21 mouse cellular contexts compared by ENCODE assay signal in the genomic region with DNA sequence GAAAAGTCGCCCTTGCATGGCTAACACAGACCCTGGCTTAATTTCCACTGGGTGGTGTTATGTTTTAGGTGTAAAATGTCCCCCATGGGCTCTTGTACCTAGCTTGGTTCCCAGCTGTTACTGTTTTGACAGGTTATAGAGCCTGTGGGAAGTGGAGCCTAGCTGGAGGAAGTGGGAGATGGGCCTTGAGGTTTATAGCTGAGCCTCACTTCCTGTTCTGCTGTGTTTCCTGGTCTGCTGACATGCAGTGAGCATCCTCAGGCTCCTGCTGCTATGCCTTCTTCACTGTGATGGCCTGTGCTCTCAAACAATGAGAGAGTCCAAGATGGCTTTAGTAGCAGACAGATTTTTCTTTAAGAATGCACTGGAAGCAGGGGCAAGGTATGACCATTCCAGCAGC.
A peak's percentile ranks its signal among the peaks of the same experiment; 100 is the strongest.
DNase-seq lines count a peak whose midpoint lies in the region; ATAC-seq lines count a peak whose summit lies in the region.
"Had no signal": no experiment of that assay in that cellular context is flagged by ENCODE, and none has a peak within 500 bp of the region (broad histone marks: within the 10 kb centered on the region; RNA-seq: fewer than 3 reads in every experiment).

No protein-coding gene starts in this region.

- H3K27ac ChIP-seq in midbrain, embryonic 10.5 days (replicated peaks): 0 out of 2 replicates have a peak overlapping the region, but pooled peaks have one; percentile 17
- no peak overlapping the region for H3K27ac ChIP-seq in midbrain, embryonic 13.5 days
- no peak overlapping the region for H3K27ac ChIP-seq in forebrain, embryonic 11.5 days (ENCODE audit: low read depth, low read length)
- H3K27ac ChIP-seq: embryonic facial prominence, embryonic 12.5 days; layer of hippocampus, adult 2 months; left cerebral cortex, adult 2 months; limb, embryonic 12.5 days; liver, embryonic 15.5 days had no signal

- no peak for ATAC-seq in midbrain, embryonic 13.5 days
- ATAC-seq in common myeloid progenitor, adult 5-6 weeks (replicated peaks; ENCODE audit: low read depth, poor library complexity, severe bottlenecking): peak; percentile 80
- ATAC-seq in neutrophil, adult 5-6 weeks (ENCODE audit: extremely low read depth, insufficient number of reproducible peaks, low FRiP score, poor library complexity, severe bottlenecking): peak; percentile 49; the same call in 1 of the 2 replicates
- no peak for ATAC-seq in forebrain, embryonic 11.5 days (replicated peaks; ENCODE audit: low FRiP score)
- ATAC-seq: forebrain, postnatal 0 days; lung, postnatal 0 days had no signal

- H3K36me3 ChIP-seq in midbrain, embryonic 10.5 days: no peaks in the 10 kb centered on the region
- no peaks in the 10 kb centered on the region for H3K36me3 ChIP-seq in midbrain, embryonic 13.5 days
- H3K36me3 ChIP-seq in forebrain, embryonic 11.5 days (ENCODE audit: control insufficient read depth, insufficient read depth, low read length): no peaks in the 10 kb centered on the region
- H3K36me3 ChIP-seq: embryonic facial prominence, embryonic 12.5 days; limb, embryonic 12.5 days; liver, embryonic 15.5 days had no signal

- DNase-seq in midbrain, embryonic 10.5 days (ENCODE audit: low spot score): no peak
- DNase-seq in ovary, postnatal 10 days (ENCODE audit: low spot score): no peak
- no peak for DNase-seq in kidney, postnatal 14 days
- no peak for DNase-seq in forebrain, embryonic 11.5 days (ENCODE audit: low spot score)
- DNase-seq in cerebellum, adult 9-11 months: no peak
- DNase-seq: adrenal gland, adult 8-10 months; cerebellum, adult 2 months; forebrain, postnatal 0 days; heart, adult 11 months; heart, postnatal 4 days had no signal

- H3K27me3 ChIP-seq in midbrain, embryonic 10.5 days (ENCODE audit: low read depth, poor library complexity, severe bottlenecking): no peaks in the 10 kb centered on the region
- no peaks in the 10 kb centered on the region for H3K27me3 ChIP-seq in midbrain, embryonic 13.5 days
- H3K27me3 ChIP-seq in forebrain, embryonic 11.5 days (ENCODE audit: control insufficient read depth, insufficient read depth, low read length): no peaks in the 10 kb centered on the region
- H3K27me3 ChIP-seq: embryonic facial prominence, embryonic 12.5 days; limb, embryonic 12.5 days; liver, embryonic 15.5 days had no signal

- H3K4me1 ChIP-seq in midbrain, embryonic 10.5 days: no peaks in the 10 kb centered on the region
- no peaks in the 10 kb centered on the region for H3K4me1 ChIP-seq in midbrain, embryonic 13.5 days (replicated peaks)
- no peaks in the 10 kb centered on the region for H3K4me1 ChIP-seq in forebrain, embryonic 11.5 days (replicated peaks; ENCODE audit: control insufficient read depth, insufficient read depth, low read length)
- H3K4me1 ChIP-seq: embryonic facial prominence, embryonic 12.5 days; liver, embryonic 15.5 days had no signal

- WGBS in midbrain, embryonic 10.5 days: 90% methylated on average over 1 of the region's 1 CpGs
- 94% methylated on average over 1 of the region's 1 CpGs for WGBS in midbrain, embryonic 13.5 days
- 86% methylated on average over 1 of the region's 1 CpGs for WGBS in forebrain, embryonic 11.5 days

- H3K4me3 ChIP-seq in midbrain, embryonic 10.5 days: no peak overlapping the region
- no peak overlapping the region for H3K4me3 ChIP-seq in midbrain, embryonic 13.5 days (replicated peaks)
- no peak overlapping the region for H3K4me3 ChIP-seq in forebrain, embryonic 11.5 days (ENCODE audit: low read depth, low read length)
- H3K4me3 ChIP-seq: embryonic facial prominence, embryonic 12.5 days; layer of hippocampus, adult 2 months; left cerebral cortex, adult 2 months; limb, embryonic 12.5 days; liver, embryonic 15.5 days; myocyte had no signal

- H3K9me3 ChIP-seq in midbrain, embryonic 10.5 days (replicated peaks): no peaks in the 10 kb centered on the region
- H3K9me3 ChIP-seq in midbrain, embryonic 13.5 days: no peaks in the 10 kb centered on the region
- H3K9me3 ChIP-seq in forebrain, embryonic 11.5 days (ENCODE audit: control insufficient read depth, low read length): no peaks in the 10 kb centered on the region
- H3K9me3 ChIP-seq: embryonic facial prominence, embryonic 12.5 days; limb, embryonic 12.5 days; liver, embryonic 15.5 days had no signal

- no peak overlapping the region for H3K4me2 ChIP-seq in midbrain, embryonic 13.5 days (replicated peaks)
- H3K4me2 ChIP-seq in forebrain, embryonic 11.5 days (ENCODE audit: low read depth, low read length, severe bottlenecking): no peak overlapping the region
- H3K4me2 ChIP-seq: embryonic facial prominence, embryonic 12.5 days; limb, embryonic 12.5 days; liver, embryonic 15.5 days; midbrain, embryonic 11.5 days had no signal

- H3K9ac ChIP-seq in midbrain, embryonic 13.5 days (replicated peaks): no peak overlapping the region
- H3K9ac ChIP-seq in forebrain, embryonic 11.5 days (ENCODE audit: low read length): no peak overlapping the region
- H3K9ac ChIP-seq: embryonic facial prominence, embryonic 12.5 days; forebrain, postnatal 0 days; limb, embryonic 12.5 days; liver, embryonic 15.5 days had no signal

Comparison
In these comparisons a context has a peak if more than half of its experiments do, and no peak if none do; other contexts are left out.
1. ATAC-seq: peak in common myeloid progenitor, adult 5-6 weeks (single experiment) and neutrophil, adult 5-6 weeks (single experiment); none in midbrain, embryonic 13.5 days (single experiment) and forebrain, embryonic 11.5 days (single experiment).